Mouse (Mus musculus): ENCODE results near the gene Degs1. TPM values are rescaled to one million over a fixed set of nuclear protein-coding genes. Genes with fewer than 3 reads are reported as not detected.

Degs1 gene
- polyA plus RNA-seq, 1 experiment from 2014 or later: 219 TPM

GRCm38 (mm10) chr1:182279436-182279835 lies 3.2 kb downstream of the Degs1 start:
- WGBS: 78% methylated on average over 4 of the region's 4 CpGs
- H3K27ac ChIP-seq (ENCODE audit: low read length): no peak overlapping the region
- no peak for DNase-seq (ENCODE audit: low spot score)
- no peak overlapping the region for H3K4me2 ChIP-seq (replicated peaks; ENCODE audit: low read depth, low read length)
- 0 out of 2 replicates have a peak, but pooled peaks cover 8% of the 10 kb centered on the region for H3K4me1 ChIP-seq (ENCODE audit: insufficient read depth, low read depth, low read length)
- H3K4me3 ChIP-seq (ENCODE audit: low read depth, low read length): no peak overlapping the region
- H3K27me3 ChIP-seq (replicated peaks; ENCODE audit: insufficient read depth, low read length): no peaks in the 10 kb centered on the region
- TF ChIP-seq CTCF (IDR thresholded peaks at IDR 0.05): no peak
- no peak for TF ChIP-seq EP300 (IDR thresholded peaks at IDR 0.05)
- no peak for ATAC-seq
- peaks cover 18% of the 10 kb centered on the region; the same call in 1 of the 2 replicates for H3K36me3 ChIP-seq (ENCODE audit: insufficient read depth, low read length)
- no peak overlapping the region for H3K9ac ChIP-seq (replicated peaks; ENCODE audit: low read depth)
- no peaks in the 10 kb centered on the region for H3K9me3 ChIP-seq (ENCODE audit: low read length)

GRCm38 (mm10) chr1:182275109-182275508 lies 7.5 kb downstream of the Degs1 start:
- DNase-seq (ENCODE audit: low spot score) (no peak), ATAC-seq (no peak)
- Histone ChIP-seq H3K27ac (ENCODE audit: low read length) (no peak overlapping the region), H3K9ac (replicated peaks; ENCODE audit: low read depth) (no peak overlapping the region), H3K9me3 (ENCODE audit: low read length) (no peaks in the 10 kb centered on the region), H3K4me3 (ENCODE audit: low read depth, low read length) (no peak overlapping the region), H3K4me1 (ENCODE audit: insufficient read depth, low read depth, low read length) (0 out of 2 replicates have a peak, but pooled peaks cover 2% of the 10 kb centered on the region), H3K36me3 (ENCODE audit: insufficient read depth, low read length) (peaks cover 18% of the 10 kb centered on the region; the same call in 1 of the 2 replicates), H3K27me3 (replicated peaks; ENCODE audit: insufficient read depth, low read length) (no peaks in the 10 kb centered on the region), H3K4me2 (replicated peaks; ENCODE audit: low read depth, low read length) (no peak overlapping the region)
- TF ChIP-seq CTCF (IDR thresholded peaks at IDR 0.05) (no peak), EP300 (IDR thresholded peaks at IDR 0.05) (no peak)
- WGBS: 80% methylated on average over 6 of the region's 6 CpGs

- H3K36me3 ChIP-seq (ENCODE audit: insufficient read depth, low read length): peaks cover 4% of the 10 kb centered on the region; the same call in 1 of the 2 replicates
- H3K9me3 ChIP-seq (ENCODE audit: low read length): no peaks in the 10 kb centered on the region
- no peak overlapping the region for H3K27ac ChIP-seq (ENCODE audit: low read length)
- no peaks in the 10 kb centered on the region; the same call in 1 of the 2 replicates for H3K4me1 ChIP-seq (ENCODE audit: insufficient read depth, low read depth, low read length)
- DNase-seq (ENCODE audit: low spot score): no peak
- H3K4me3 ChIP-seq (ENCODE audit: low read depth, low read length): no peak overlapping the region
- no peak overlapping the region for H3K9ac ChIP-seq (replicated peaks; ENCODE audit: low read depth)
- no peak for ATAC-seq
- TF ChIP-seq EP300 (IDR thresholded peaks at IDR 0.05) (no peak), CTCF (IDR thresholded peaks at IDR 0.05) (no peak)
- WGBS: 78% methylated on average over 5 of the region's 5 CpGs
- no peak overlapping the region for H3K4me2 ChIP-seq (replicated peaks; ENCODE audit: low read depth, low read length)
- H3K27me3 ChIP-seq (replicated peaks; ENCODE audit: insufficient read depth, low read length): no peaks in the 10 kb centered on the region
Measured at GRCm38 (mm10) chr1:182271632-182272031, 11.0 kb downstream of the Degs1 start.

GRCm38 (mm10) chr1:182271130-182271529 lies 11.5 kb downstream of the Degs1 start:
- no peak overlapping the region for H3K4me3 ChIP-seq (ENCODE audit: low read depth, low read length)
- no peaks in the 10 kb centered on the region for H3K27me3 ChIP-seq (replicated peaks; ENCODE audit: insufficient read depth, low read length)
- no peak overlapping the region for H3K9ac ChIP-seq (replicated peaks; ENCODE audit: low read depth)
- WGBS: 77% methylated on average over 5 of the region's 5 CpGs
- no peak for TF ChIP-seq CTCF (IDR thresholded peaks at IDR 0.05)
- no peak for TF ChIP-seq EP300 (IDR thresholded peaks at IDR 0.05)
- no peak for ATAC-seq
- H3K4me2 ChIP-seq (replicated peaks; ENCODE audit: low read depth, low read length): no peak overlapping the region
- H3K9me3 ChIP-seq (ENCODE audit: low read length): no peaks in the 10 kb centered on the region
- no peak overlapping the region for H3K27ac ChIP-seq (ENCODE audit: low read length)
- DNase-seq (ENCODE audit: low spot score): no peak
- no peaks in the 10 kb centered on the region; the same call in 1 of the 2 replicates for H3K4me1 ChIP-seq (ENCODE audit: insufficient read depth, low read depth, low read length)
- no peaks in the 10 kb centered on the region; the same call in 1 of the 2 replicates for H3K36me3 ChIP-seq (ENCODE audit: insufficient read depth, low read length)

DNA sequence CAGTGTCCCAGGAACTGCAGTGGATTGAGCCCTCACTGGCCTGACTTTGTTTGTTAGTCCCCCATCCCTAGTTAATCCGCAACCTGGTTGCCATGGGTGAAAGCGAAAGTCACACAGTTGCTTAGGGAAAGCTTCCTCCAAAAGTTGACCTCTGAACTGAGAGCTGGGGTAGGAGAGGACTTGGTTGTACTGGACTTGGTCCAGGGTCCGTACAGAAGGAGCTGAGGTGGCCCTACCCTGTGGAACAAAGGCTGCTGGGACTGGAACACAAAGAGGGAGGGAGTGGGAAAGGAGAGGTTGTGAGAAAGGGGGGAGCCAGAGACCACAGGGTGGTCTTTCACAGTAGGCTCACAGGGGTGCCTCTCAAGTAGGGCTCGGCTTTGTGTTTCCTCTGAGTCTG lies 14.3 kb downstream of the Degs1 start:
- Histone ChIP-seq H3K9ac (replicated peaks; ENCODE audit: low read depth) (no peak overlapping the region), H3K4me2 (replicated peaks; ENCODE audit: low read depth, low read length) (no peak overlapping the region), H3K9me3 (ENCODE audit: low read length) (no peaks in the 10 kb centered on the region), H3K4me1 (ENCODE audit: insufficient read depth, low read depth, low read length) (no peaks in the 10 kb centered on the region; the same call in 1 of the 2 replicates), H3K27ac (ENCODE audit: low read length) (no peak overlapping the region), H3K36me3 (ENCODE audit: insufficient read depth, low read length) (no peaks in the 10 kb centered on the region), H3K27me3 (replicated peaks; ENCODE audit: insufficient read depth, low read length) (no peaks in the 10 kb centered on the region), H3K4me3 (ENCODE audit: low read depth, low read length) (no peak overlapping the region)
- DNase-seq (ENCODE audit: low spot score): no peak
- ATAC-seq: no peak
- TF ChIP-seq EP300 (IDR thresholded peaks at IDR 0.05): no peak
- TF ChIP-seq CTCF (IDR thresholded peaks at IDR 0.05): no peak
- WGBS: 57% methylated on average over 4 of the region's 4 CpGs

- Histone ChIP-seq H3K9me3 (ENCODE audit: low read length) (no peaks in the 10 kb centered on the region), H3K36me3 (ENCODE audit: insufficient read depth, low read length) (no peaks in the 10 kb centered on the region), H3K4me3 (ENCODE audit: low read depth, low read length) (no peak overlapping the region), H3K4me2 (replicated peaks; ENCODE audit: low read depth, low read length) (no peak overlapping the region), H3K4me1 (ENCODE audit: insufficient read depth, low read depth, low read length) (no peaks in the 10 kb centered on the region; the same call in 1 of the 2 replicates), H3K9ac (replicated peaks; ENCODE audit: low read depth) (no peak overlapping the region), H3K27ac (ENCODE audit: low read length) (no peak overlapping the region), H3K27me3 (replicated peaks; ENCODE audit: insufficient read depth, low read length) (no peaks in the 10 kb centered on the region)
- DNase-seq (ENCODE audit: low spot score) (no peak), ATAC-seq (no peak)
- TF ChIP-seq EP300 (IDR thresholded peaks at IDR 0.05) (no peak), CTCF (IDR thresholded peaks at IDR 0.05) (no peak)
- WGBS: 62% methylated on average over 11 of the region's 11 CpGs
Measured at GRCm38 (mm10) chr1:182266028-182266525, 16.5 kb downstream of the Degs1 start.
